Comparison of ENCODE assay signal across 8 mouse cellular contexts in genomic region chr15:85042361-85042954, GRCm38 (mm10). TPM values are rescaled to one million over a fixed set of nuclear protein-coding genes. Genes with fewer than 3 reads are reported as not detected.
DNase-seq lines count a peak whose midpoint lies in the region; ATAC-seq lines count a peak whose summit lies in the region.

No protein-coding gene starts in this region.

- intact Hi-C loops in left cerebral cortex, postnatal 14 days (cut with DNase I): no loop called here

- peak overlapping the region; percentile 79 for H3K27ac ChIP-seq in intestine, embryonic 15.5 days

- H3K36me3 ChIP-seq in intestine, embryonic 15.5 days: peaks cover 4% of the 10 kb centered on the region; the same call in 1 of the 2 replicates

- 16% methylated on average over 4 of the region's 4 CpGs for WGBS in intestine, embryonic 15.5 days

- no peaks in the 10 kb centered on the region for H3K9me3 ChIP-seq in intestine, embryonic 15.5 days

- H3K9ac ChIP-seq in intestine, embryonic 15.5 days: 0 out of 2 replicates have a peak overlapping the region, but pooled peaks have one; percentile 18

- no peak overlapping the region for H3K4me3 ChIP-seq in intestine, embryonic 15.5 days (replicated peaks)

- peaks cover 28% of the 10 kb centered on the region for H3K4me1 ChIP-seq in intestine, embryonic 15.5 days (replicated peaks)

- DNase-seq in adrenal gland, adult 2 months: peak; percentile 77
- DNase-seq in adrenal gland, postnatal 25 days: no peak
- peak; percentile 86 for DNase-seq in embryo, embryonic 11 days
- DNase-seq in left cerebral cortex, postnatal 14 days (ENCODE audit: low spot score in 2 of 2): peak; percentile 79 to 92
- peak; percentile 71 for DNase-seq in mesoderm, embryonic 11.5 days (ENCODE audit: low read depth, low spot score)
- peak; percentile 67 to 84 for DNase-seq in right cerebral cortex, postnatal 36 days (ENCODE audit: low spot score in 2 of 2)

- H3K27me3 ChIP-seq in intestine, embryonic 15.5 days (replicated peaks): no peaks in the 10 kb centered on the region

- ATAC-seq in granulocyte monocyte progenitor cell, adult 5-6 weeks (replicated peaks; ENCODE audit: poor library complexity, severe bottlenecking): peak; percentile 85
- peak; percentile 89 for ATAC-seq in intestine, embryonic 15.5 days

- peak overlapping the region; percentile 35 for H3K4me2 ChIP-seq in intestine, embryonic 15.5 days (replicated peaks)

RNA-seq across cellular contexts. Expression of gene Fam118a, which starts 13.7 kb away (rescaled TPM):
- 10 to 100 TPM in 1 of 2 experiments, 1 to 10 TPM in 1; 6.0 to 12.4 TPM for total RNA-seq in adrenal gland, adult 2 months (2021)
- polyA plus RNA-seq in adrenal gland, adult 2 months (2012; rRNA removed): 2.4 and 3.0 TPM in 2 replicates
- 9.0 and 15.8 TPM in 2 replicates for total RNA-seq in adrenal gland, postnatal 25 days (2021)
- total RNA-seq in granulocyte monocyte progenitor cell, adult 5-6 weeks (2014; fragmentation: Nextera tagmentation): 4.6 and 8.7 TPM in 2 replicates
- 12.9 and 14.8 TPM in 2 replicates for total RNA-seq in granulocyte monocyte progenitor cell, adult 5-6 weeks (2017)
- polyA plus RNA-seq in intestine, embryonic 15.5 days (2015; fragmentation: Nextera tagmentation; extraction: Ambion mirVana): 29.2 and 29.9 TPM in 2 replicates
- 10 to 100 TPM; 29.0 to 29.5 TPM for total RNA-seq in left cerebral cortex, postnatal 14 days (2021)

RNA-seq across cellular contexts. Expression of gene Upk3a, which starts 25.5 kb away (rescaled TPM):
- not detected for total RNA-seq in adrenal gland, adult 2 months (2021)
- polyA plus RNA-seq in adrenal gland, adult 2 months (2012; rRNA removed): not detected in 2 replicates
- total RNA-seq in adrenal gland, postnatal 25 days (2021): not detected in 2 replicates
- total RNA-seq in granulocyte monocyte progenitor cell, adult 5-6 weeks (2014; fragmentation: Nextera tagmentation): not detected in 2 replicates
- total RNA-seq in granulocyte monocyte progenitor cell, adult 5-6 weeks (2017): not detected in 2 replicates
- 1.5 and 2.1 TPM in 2 replicates for polyA plus RNA-seq in intestine, embryonic 15.5 days (2015; fragmentation: Nextera tagmentation; extraction: Ambion mirVana)
- not detected for total RNA-seq in left cerebral cortex, postnatal 14 days (2021)

RNA-seq across cellular contexts. Expression of gene 5031439G07Rik, which starts 54.1 kb away (rescaled TPM):
- 10 to 100 TPM; 24.1 to 41.5 TPM for total RNA-seq in adrenal gland, adult 2 months (2021)
- 17.7 and 18.2 TPM in 2 replicates for polyA plus RNA-seq in adrenal gland, adult 2 months (2012; rRNA removed)
- total RNA-seq in adrenal gland, postnatal 25 days (2021): 18.6 and 28.8 TPM in 2 replicates
- total RNA-seq in granulocyte monocyte progenitor cell, adult 5-6 weeks (2014; fragmentation: Nextera tagmentation): 14.1 and 20.8 TPM in 2 replicates
- 12.2 and 14.2 TPM in 2 replicates for total RNA-seq in granulocyte monocyte progenitor cell, adult 5-6 weeks (2017)
- 9.6 and 12.6 TPM in 2 replicates for polyA plus RNA-seq in intestine, embryonic 15.5 days (2015; fragmentation: Nextera tagmentation; extraction: Ambion mirVana)
- total RNA-seq in left cerebral cortex, postnatal 14 days (2021): 100 to 1,000 TPM in 1 of 2 experiments, 10 to 100 TPM in 1; 96.1 to 106 TPM
